Mouse (Mus musculus): Measurements from ENCODE around the gene Slc5a12. TPM values are rescaled to one million over a fixed set of nuclear protein-coding genes. Genes with fewer than 3 reads are reported as not detected.

Gene Slc5a12
- not detected for total RNA-seq (2021)

DNA sequence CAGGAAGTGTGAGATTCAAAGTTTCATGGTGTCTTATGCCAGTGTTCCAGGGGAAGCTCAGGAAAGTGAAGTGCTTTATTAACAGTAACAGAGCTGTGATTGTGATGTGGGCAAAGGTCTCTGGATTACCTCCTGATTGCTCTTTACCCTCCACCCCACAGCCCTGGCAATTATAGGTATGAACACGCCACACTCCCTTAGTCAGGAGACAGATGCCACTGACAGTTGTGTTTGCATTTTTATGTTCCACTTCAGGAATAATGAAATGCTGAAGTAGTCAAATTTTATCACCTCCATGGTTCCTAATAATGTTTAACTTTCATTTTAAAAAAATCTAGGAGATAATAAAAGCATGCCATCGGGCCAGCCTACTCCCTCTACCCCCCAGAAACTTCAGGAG lies at the start of gene Slc5a12:
TSS of gene Slc5a12 (plus strand) at position 367 of the 400 bp plus-strand sequence.
- no peak for DNase-seq

DNA sequence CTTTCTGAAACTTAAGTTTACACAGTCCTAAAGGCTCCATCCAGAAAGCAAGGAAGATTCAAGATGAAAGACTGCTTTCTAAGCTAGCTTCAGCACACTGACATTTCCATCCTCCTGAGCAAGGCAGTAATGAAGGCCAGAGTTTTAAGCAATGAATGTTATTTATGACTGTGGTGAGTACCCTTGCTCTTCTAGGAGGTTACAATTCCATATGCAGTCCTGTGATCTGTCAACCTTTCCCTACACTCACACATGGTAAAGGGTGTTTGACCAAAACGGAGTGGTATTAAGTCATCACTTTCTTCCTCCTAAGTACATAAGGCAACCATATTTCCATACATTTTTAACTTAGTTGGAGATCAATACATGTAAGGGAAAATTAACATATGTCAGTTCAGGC lies 41.0 kb upstream of the Slc5a12 start:
- DNase-seq = no peak

- DNase-seq = no peak
These were observed 34.5 kb upstream of the Slc5a12 start for GRCm38 (mm10) chr2:110562621-110563020.

DNA sequence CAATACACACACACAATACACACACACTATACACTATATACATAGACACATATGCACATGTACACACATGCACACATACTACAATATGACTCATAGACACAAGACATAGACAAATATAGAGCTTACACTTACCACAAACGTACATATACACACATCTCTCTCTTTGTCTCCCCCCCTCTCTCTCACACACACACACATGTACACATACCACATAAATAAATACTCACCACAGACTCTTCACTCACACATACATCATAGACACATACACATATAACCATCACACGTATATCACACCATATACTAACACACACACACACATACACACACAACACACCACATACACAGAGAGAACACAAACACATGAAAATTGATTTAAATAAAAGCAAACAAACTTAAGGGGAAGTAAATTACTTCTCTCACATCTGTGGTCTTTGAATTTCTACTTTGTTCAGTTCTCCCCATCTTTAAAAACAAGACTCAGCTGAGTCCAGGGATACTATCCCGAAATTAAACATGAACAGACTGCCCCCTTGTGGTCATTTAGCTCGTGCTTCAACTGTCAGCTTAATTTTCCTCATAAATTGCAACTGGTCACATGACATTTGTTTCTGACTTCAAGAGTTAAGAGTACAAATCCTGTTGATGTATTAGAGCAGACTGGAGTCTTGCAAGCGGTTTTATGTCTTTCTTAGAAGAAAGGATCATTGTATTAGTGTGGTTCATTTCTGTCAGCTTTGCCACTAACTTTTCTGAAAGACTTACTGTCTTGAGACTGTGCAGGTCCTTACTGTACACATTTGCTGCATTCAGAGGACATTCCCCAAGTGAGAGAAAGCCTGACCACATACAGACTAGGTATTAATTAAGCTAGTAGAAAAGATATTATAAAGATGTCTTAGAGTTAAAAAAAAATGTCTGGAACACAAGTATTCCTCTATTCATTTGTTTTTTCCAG lies 32.1 kb upstream of the Slc5a12 start:
- peak; percentile 77 for DNase-seq

GRCm38 (mm10) chr2:110586692-110587091 lies 10.4 kb upstream of the Slc5a12 start:
- no peak for DNase-seq

GRCm38 (mm10) chr2:110590007-110590406 lies 7.1 kb upstream of the Slc5a12 start:
- no peak for DNase-seq

DNA sequence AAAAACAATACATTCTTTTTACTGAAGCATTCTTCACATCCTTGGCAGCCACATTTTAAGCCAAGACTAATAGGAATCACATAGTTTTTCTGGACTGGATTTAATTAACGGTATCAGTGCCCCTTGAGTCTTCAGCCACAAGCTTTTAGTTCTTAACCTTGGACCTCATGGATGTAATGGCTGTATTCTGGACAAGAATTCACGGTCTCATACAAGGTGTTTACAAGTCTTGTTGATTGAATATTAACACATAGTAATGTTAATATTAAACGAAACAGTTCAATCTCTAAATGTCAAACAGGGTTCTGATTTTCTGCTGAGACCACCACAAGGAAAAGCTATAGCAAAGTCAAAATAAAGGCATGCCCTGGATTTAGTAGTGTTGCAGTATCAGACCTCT lies 4.8 kb upstream of the Slc5a12 start:
- no peak for DNase-seq

- no peak for DNase-seq
These were observed 47.3 kb downstream of the Slc5a12 start for GRCm38 (mm10) chr2:110644358-110644757.

- no peak for DNase-seq
These were observed 47.7 kb downstream of the Slc5a12 start for GRCm38 (mm10) chr2:110644846-110645245.

DNA sequence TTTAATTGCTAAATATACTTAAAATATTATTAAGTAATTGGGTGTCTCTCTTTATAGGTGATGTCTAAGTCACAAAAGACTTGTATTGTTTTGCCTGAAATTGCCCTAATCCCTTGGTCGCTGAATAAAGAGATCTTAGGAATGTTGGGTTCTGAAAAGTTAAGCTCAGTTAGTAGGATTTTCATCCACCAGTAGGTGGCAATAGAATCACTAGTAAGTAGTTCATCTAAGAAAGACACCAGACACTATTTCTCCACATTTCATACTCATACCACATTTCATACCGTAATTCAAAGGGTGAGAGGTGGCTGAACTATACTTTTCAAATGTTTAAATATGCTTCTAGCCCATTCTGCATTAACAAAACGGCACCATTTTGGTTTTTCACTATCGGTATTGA lies 66.2 kb downstream of the Slc5a12 start:
- no peak for DNase-seq

GRCm38 (mm10) chr2:110671071-110671624 lies 74.0 kb downstream of the Slc5a12 start:
- DNase-seq = no peak

Other genes with a start within 250 kb of the Slc5a12 start
- 10 to 100 TPM in 1 of 2 experiments, 1 to 10 TPM in 1; 9.9 to 10.6 TPM for gene Fibin, start 234.1 kb upstream of the Slc5a12 start, total RNA-seq (2021)
- under 1 TPM; 0.14 to 0.19 TPM for gene Muc15, start 124.0 kb downstream of the Slc5a12 start, total RNA-seq (2021)

All from heart, postnatal 4 days (tissue).